In the genomic region with DNA sequence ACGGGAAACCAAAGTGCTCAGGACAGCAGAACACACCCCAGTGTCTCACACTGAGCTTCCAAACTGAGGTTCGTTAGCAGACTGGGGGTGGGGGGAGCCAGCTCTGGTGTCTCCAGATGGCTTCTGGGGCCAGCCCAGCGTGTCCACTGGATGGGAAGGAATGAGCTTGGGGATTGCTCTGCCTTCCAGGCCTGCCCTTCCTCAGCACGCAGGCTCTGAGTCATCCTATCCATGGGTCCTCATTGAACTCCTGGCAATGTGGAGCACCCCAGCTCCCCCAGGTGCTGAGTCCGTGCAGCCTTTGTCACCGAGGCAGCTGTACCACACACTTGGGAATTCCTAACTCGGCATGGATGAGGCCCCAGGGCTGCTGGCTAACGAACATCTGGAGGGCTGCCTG, we compare ENCODE assay signal across 12 mouse cellular contexts. TPM values are rescaled to one million over a fixed set of nuclear protein-coding genes. Genes with fewer than 3 reads are reported as not detected.
DNase-seq lines count a peak whose midpoint lies in the region; ATAC-seq and TF ChIP-seq lines count a peak whose summit lies in the region.
"Had no signal": no experiment of that assay in that cellular context is flagged by ENCODE, and none has a peak within 500 bp of the region (broad histone marks: within the 10 kb centered on the region; RNA-seq: fewer than 3 reads in every experiment).

No protein-coding gene starts in this region.

- no peak for ATAC-seq in midbrain, embryonic 16.5 days

- H3K4me2 ChIP-seq in midbrain, embryonic 16.5 days (ENCODE audit: low read length), result no peak overlapping the region
- H3K4me2 ChIP-seq: embryonic facial prominence, embryonic 12.5 days had no signal

- TF ChIP-seq POLR2A in cortical plate, adult 2 months (IDR thresholded peaks at IDR 0.05; ENCODE audit: extremely low read depth, insufficient read depth, low read length), result no peak

- H3K36me3 ChIP-seq in midbrain, embryonic 16.5 days (ENCODE audit: control insufficient read depth, insufficient read depth, low read length), result 0 out of 2 replicates have a peak, but pooled peaks cover 3% of the 10 kb centered on the region
- H3K36me3 ChIP-seq: embryonic facial prominence, embryonic 12.5 days had no signal

- H3K9ac ChIP-seq in midbrain, embryonic 16.5 days (ENCODE audit: low read depth, low read length), result 0 out of 2 replicates have a peak overlapping the region, but pooled peaks have one; percentile 54
- H3K9ac ChIP-seq: embryonic facial prominence, embryonic 12.5 days had no signal

- H3K9me3 ChIP-seq in midbrain, embryonic 16.5 days (replicated peaks; ENCODE audit: control insufficient read depth, low read length, poor library complexity, severe bottlenecking), result no peaks in the 10 kb centered on the region
- H3K9me3 ChIP-seq: embryonic facial prominence, embryonic 12.5 days had no signal

- WGBS in midbrain, embryonic 16.5 days, result 41% methylated on average over 8 of the region's 8 CpGs

- H3K27ac ChIP-seq in layer of hippocampus, adult 2 months, result peak overlapping the region; percentile 79
- H3K27ac ChIP-seq in cortical plate, adult 2 months (ENCODE audit: insufficient read depth, low read length), result peak overlapping the region; percentile 21; the same call in 1 of the 2 replicates
- peak overlapping the region; percentile 72; the same call in 1 of the 2 replicates for H3K27ac ChIP-seq in midbrain, embryonic 16.5 days (ENCODE audit: low read length)
- H3K27ac ChIP-seq: embryonic facial prominence, embryonic 12.5 days; heart, adult 2 months had no signal

- TF ChIP-seq CTCF in layer of hippocampus, adult 2 months (conservative IDR thresholded peaks at IDR 0.05), result no peak
- TF ChIP-seq CTCF in cortical plate, adult 2 months (IDR thresholded peaks at IDR 0.05; ENCODE audit: extremely low read depth, insufficient read depth, low read length), result no peak

- no peaks in the 10 kb centered on the region for H3K27me3 ChIP-seq in midbrain, embryonic 16.5 days (ENCODE audit: control insufficient read depth, insufficient read depth, low read depth, low read length)
- H3K27me3 ChIP-seq: embryonic facial prominence, embryonic 12.5 days had no signal

- H3K4me3 ChIP-seq in layer of hippocampus, adult 2 months, result no peak overlapping the region
- H3K4me3 ChIP-seq in cortical plate, adult 2 months (ENCODE audit: insufficient read depth, low read length), result no peak overlapping the region
- H3K4me3 ChIP-seq in midbrain, embryonic 16.5 days (ENCODE audit: low read depth, low read length), result no peak overlapping the region
- H3K4me3 ChIP-seq: embryonic facial prominence, embryonic 12.5 days; heart, adult 2 months; myocyte had no signal

- peak; percentile 76 for DNase-seq in cerebellum, adult 11-12 months
- no peak for DNase-seq in cerebellum, postnatal 4 days (ENCODE audit: low spot score in 2 of 2)
- no peak for DNase-seq in layer of hippocampus, adult 2 months (ENCODE audit: low spot score in 2 of 2)
- DNase-seq in layer of hippocampus, adult 9-10 months (ENCODE audit: low spot score), result no peak
- DNase-seq in urinary bladder, postnatal 10 days (ENCODE audit: low spot score), result no peak
- no peak for DNase-seq in gastrocnemius, adult 8-10 months (ENCODE audit: low spot score in 2 of 2)
- DNase-seq: heart, adult 2 months; thymus, postnatal 36 days had no signal

- peaks cover 25% of the 10 kb centered on the region for H3K4me1 ChIP-seq in cortical plate, adult 2 months (ENCODE audit: control insufficient read depth, insufficient read depth, low read length)
- peaks cover 22% of the 10 kb centered on the region for H3K4me1 ChIP-seq in midbrain, embryonic 16.5 days (ENCODE audit: control insufficient read depth, insufficient read depth, low read length)

RNA-seq across cellular contexts. Expression of a gene that starts 24.8 kb away (rescaled TPM):
- 100 to 1,000 TPM; 196 to 207 TPM for total RNA-seq in layer of hippocampus, adult 2 months (2021)
- polyA plus RNA-seq in cortical plate, adult 2 months (2012; rRNA removed), result 208 and 235 TPM in 2 replicates
- polyA plus RNA-seq in midbrain, embryonic 16.5 days (2015; fragmentation: Nextera tagmentation; extraction: Ambion mirVana), result 42.3 and 46.5 TPM in 2 replicates
- 1 to 10 TPM; 2.3 to 5.0 (median 3.1) TPM for total RNA-seq in gastrocnemius, adult 8-10 months (2022)

Comparison
In these comparisons a context has a peak if more than half of its experiments do, and no peak if none do; other contexts are left out.
1. H3K27ac ChIP-seq: peak in every context shown above with its lines; median percentile 79 in layer of hippocampus, adult 2 months; 72 in midbrain, embryonic 16.5 days; 21 in cortical plate, adult 2 months.
2. RNA of a gene that starts 24.8 kb away (total RNA-seq): 196 to 207 TPM in layer of hippocampus, adult 2 months; 2.3 to 5.0 TPM in gastrocnemius, adult 8-10 months; every median in the first group is over 10 times any median in the second.